Mouse (Mus musculus) hematopoietic stem cell, adult 5-6 weeks (primary cell): ENCODE data around the gene Tmem235. TPM values are rescaled to one million over a fixed set of nuclear protein-coding genes. Genes with fewer than 3 reads are reported as not detected.
A peak's percentile ranks its signal among the peaks of the same experiment; 100 is the strongest.

Experiments
- ATAC-seq, 2 experiments: fragments of 125-278 bp in 1 of 2; replicated peaks in 1 of 2; 2 replicates each; pipeline ENCODE4 v1.8.0; 2016 to 2017; ENCODE audit warnings: inconsistent platforms in 2 of 2, mild to moderate bottlenecking in 2 of 2, moderate number of reproducible peaks in 2 of 2, low read depth in 1 of 2, moderate TSS enrichment in 1 of 2; ENCODE audit not compliant: low FRiP score in 2 of 2, poor library complexity in 2 of 2, severe bottlenecking in 2 of 2, insufficient read depth in 1 of 2, low TSS enrichment in 1 of 2
- total RNA-seq: library from RNA; stranded (forward); fragments of 172-1452, 232-1000 nt; gene quantifications from 2 replicates; pipeline ENCODE4 v1.2.3, GENCODE M21; 2017

The Tmem235 gene
- total RNA-seq, 1 experiment from 2014 or later, result not detected

DNA sequence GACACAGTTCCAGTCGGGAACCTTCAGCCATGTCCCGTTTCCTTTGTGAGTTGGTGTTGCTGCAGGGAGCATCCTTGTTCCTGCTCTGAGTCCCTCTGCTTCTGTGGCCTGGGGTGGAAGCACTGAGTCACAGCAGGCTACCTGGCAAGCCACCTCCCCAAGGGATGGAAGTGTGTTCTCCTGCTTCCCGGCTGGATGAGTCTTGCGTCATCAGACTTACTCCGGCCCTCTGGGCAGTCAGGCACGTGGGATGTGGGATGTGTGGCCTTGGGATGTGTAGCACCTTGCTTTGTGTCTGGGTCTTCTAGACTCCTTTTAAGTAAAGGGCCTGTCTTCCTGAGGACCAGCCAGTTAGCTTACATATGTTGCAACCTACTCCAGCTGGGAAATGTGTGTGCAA, 19.1 kb downstream of the Tmem235 start:
- no peak for ATAC-seq

DNA sequence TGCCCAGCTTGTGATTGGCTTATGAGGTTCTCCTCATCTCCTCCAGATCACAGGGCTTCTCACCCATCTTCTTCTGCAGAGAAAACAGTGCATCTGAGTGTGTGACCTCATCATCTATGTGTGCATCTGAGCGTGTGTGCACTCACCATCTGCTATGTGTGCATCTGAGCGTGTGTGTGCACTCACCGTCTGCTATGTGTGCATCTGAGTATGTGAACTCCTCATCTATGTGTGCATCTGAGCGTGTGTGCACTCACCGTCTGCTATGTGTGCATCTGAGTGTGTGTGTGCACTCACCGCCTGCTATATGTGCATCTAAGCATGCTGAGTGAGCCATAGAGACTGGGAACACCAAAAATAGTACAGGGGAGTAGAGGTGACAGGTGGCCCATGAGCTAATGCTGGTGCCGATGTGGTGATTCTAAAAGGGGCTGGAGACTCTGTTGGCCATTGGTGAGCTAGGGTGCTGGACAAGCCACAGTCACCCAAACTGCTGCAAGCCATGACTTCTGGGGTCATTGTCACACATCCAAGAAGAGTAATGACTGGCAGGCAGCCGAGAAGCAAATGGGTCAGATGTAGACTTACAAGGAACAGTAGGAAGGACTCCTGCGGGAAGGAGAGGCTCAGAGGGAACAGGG, 19.9 kb downstream of the Tmem235 start:
- no peak for ATAC-seq

- no peak for ATAC-seq
Observed at GRCm38 (mm10) chr11:117880977-117881358, 20.4 kb downstream of the Tmem235 start.

DNA sequence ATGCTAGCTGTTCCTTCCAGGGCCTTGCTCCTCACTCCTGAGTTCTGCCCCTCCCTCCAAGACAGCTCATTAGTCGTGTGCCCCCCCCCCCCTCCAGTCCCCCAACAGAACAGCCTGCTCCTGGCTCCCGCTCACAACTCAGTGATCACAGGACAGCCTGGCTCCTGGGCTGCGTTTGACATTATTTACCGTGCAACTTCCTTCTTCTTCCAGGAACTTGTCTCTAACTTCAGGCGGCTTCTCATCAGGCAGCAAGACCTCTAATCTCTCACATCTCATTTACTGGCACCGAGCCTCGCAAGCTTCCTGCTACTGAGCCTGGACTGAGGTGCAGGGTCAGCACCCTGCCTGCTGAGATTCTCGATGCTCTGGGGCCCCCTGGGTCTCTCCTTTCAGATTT, 21.2 kb downstream of the Tmem235 start:
- peak in 1 of 2 experiments; percentile 19; a peak in 1 of 4 replicates for ATAC-seq

GRCm38 (mm10) chr11:117882208-117882607, 21.7 kb downstream of the Tmem235 start:
- no peak for ATAC-seq

- ATAC-seq, result 0 out of 4 replicates have a peak, but pooled peaks of 1 of the 2 experiments have one; percentile 9
Observed at GRCm38 (mm10) chr11:117886000-117886399, 25.4 kb downstream of the Tmem235 start.

DNA sequence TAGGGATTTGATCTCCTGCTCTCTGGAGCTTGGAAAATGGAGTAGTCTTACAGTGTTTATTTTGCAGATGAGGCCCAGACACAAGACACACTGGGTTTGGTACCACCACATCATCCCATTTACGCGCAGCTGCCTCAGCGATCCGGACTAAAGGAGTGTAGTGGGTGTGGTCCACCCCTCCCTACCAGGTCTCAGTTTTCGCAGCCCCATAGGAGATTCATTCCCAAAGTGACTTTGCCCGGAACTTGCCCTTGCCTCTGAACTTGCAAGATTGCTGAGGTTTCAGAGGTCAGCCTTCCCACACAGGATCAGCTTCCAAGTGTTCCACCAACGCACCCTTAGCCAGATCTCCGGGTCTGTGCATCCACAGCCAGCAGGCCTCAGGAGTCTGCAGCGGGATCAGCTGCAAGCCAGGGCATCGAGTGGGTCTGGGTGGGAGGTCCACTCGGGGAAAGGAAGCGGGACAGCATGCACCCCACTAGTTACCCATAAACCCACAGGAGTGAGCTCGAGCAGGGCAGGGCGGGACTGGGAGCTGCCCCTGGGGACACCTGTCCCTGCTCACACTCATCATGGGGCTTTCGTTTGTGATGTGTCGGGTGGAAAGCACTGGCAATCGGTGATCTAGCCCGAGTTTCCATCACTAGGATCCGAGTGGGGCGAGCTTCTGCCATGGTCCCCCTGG, 27.8 kb downstream of the Tmem235 start:
- no peak for ATAC-seq

- ATAC-seq, result no peak
Observed at GRCm38 (mm10) chr11:117888853-117889822, 28.6 kb downstream of the Tmem235 start.

- no peak for ATAC-seq
Observed at GRCm38 (mm10) chr11:117889887-117890340, 29.4 kb downstream of the Tmem235 start.

- no peak for ATAC-seq
Observed at GRCm38 (mm10) chr11:117890519-117891282, 30.1 kb downstream of the Tmem235 start.

- ATAC-seq, result peak in 1 of 2 experiments; percentile 29; a peak in 1 of 4 replicates
Observed at GRCm38 (mm10) chr11:117891581-117892175, 31.1 kb downstream of the Tmem235 start.

DNA sequence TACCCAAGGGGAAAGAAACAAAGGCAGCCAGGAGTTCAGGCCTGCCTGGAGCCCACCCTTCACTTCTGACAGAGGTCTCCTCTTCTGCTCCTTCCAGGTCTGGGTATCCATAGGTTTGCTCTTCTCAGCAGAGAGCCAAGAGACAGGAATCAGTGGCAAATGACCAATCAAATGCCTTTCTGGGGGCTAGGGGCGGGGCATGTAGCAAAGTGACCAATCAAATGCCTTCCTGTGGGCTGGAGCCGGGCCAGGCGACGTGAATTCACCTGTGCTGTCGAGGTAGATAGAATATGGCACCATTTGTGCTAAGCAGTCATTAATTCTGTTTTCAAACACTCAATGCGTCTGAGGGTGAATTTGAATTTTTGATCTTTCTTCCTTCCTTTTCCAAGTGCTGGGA, 31.6 kb downstream of the Tmem235 start:
- ATAC-seq, result no peak

GRCm38 (mm10) chr11:117894676-117895075, 34.1 kb downstream of the Tmem235 start:
- ATAC-seq, result 0 out of 4 replicates have a peak, but pooled peaks have one; percentile 33 to 35

- no peak for ATAC-seq
Observed at GRCm38 (mm10) chr11:117896533-117896932, 36.0 kb downstream of the Tmem235 start.

DNA sequence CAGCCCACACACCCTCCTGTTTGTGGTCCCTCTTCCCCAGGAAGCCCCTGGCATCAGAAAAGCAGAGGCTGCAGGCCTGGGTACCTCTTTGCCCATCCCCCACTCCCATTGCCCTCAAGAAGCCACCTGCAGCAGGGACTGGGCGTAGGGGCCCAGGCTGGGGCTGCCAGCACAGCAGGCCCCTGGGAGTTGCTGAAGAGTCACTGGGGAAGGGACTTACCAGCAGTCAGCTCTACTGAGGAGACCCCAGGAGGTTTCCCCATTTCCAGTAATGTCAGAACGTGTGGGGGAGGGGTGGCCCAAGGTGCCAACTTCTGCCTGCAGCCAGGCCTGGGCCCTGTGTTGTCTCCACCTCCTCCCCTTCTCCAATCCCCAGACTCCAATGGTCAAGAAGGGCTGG, 41.7 kb downstream of the Tmem235 start:
- ATAC-seq, result peak; percentile 14 to 22; a peak in 2 of 4 replicates

DNA sequence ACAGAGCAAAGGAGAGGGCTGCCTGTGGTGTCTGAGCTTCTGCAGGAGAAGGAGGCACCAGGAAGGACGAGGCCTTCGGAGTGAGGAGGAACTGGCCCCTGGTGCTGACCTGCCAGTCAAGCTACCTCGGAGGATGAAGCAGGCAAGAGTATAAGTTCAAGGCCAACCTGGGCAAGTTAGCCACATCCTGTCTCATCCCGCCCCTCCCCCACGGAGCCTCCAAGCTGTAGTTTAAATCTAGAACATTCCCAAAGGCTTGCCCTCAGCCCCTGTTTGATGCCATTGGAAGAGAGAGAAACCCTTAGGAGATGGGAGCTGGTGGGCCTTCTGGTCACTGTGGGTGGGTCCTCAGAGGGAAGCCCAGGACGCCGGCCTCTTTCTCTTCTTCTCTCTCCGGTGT, 43.9 kb downstream of the Tmem235 start:
- ATAC-seq, result no peak

DNA sequence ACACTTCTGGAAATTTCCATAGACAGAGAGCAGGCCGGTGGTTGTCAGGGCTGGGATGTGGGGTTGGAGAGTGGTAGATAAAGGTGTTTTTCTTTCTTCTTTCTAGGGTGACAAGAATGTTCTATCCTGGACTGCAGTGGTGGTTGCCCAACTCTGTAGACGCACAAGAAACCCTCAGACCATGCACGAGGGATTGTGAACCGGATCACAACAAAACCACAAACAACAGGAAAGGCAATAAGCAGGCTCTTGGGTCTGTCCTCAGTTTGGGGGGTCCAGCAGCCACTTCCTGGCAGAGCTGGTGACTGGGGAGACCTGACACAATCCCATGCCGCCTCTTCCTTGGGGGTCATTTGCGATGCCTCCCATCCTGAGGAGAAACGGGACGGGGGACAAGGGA, 48.8 kb downstream of the Tmem235 start:
- ATAC-seq, result no peak
